Mouse (Mus musculus): ENCODE results near the gene Prlhr. TPM values are rescaled to one million over a fixed set of nuclear protein-coding genes. Genes with fewer than 3 reads are reported as not detected.

Prlhr gene
- polyA plus RNA-seq, 1 experiment from 2014 or later = not detected

DNA sequence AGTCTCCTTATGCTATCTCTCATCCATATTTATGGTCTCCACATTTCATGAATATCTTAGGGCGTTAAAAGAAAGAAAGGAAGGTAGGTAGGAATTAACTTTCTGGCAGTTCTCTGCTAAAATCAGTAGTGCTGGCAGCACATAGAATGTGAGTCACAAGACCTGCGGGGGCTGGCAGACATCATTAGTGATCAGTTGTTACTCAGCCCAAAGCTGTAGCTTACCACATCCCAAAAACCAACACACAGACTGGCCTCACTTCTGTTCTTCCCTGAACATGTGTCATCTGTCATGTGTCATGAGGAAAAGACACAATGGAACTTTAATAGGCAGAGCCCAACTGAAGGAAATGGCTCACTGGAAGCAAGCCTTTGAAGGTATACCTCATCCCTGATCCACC lies 9.0 kb downstream of the Prlhr start:
- no peaks in the 10 kb centered on the region for H3K27me3 ChIP-seq (ENCODE audit: control insufficient read depth, insufficient read depth, low read length)
- 78% methylated on average over 2 of the region's 2 CpGs for WGBS (ENCODE audit: insufficient replicate concordance)
- H3K4me3 ChIP-seq (ENCODE audit: low read depth, low read length) = no peak overlapping the region
- H3K4me1 ChIP-seq (ENCODE audit: control insufficient read depth, insufficient read depth, low read length) = no peaks in the 10 kb centered on the region
- no peaks in the 10 kb centered on the region for H3K36me3 ChIP-seq (ENCODE audit: control insufficient read depth, insufficient read depth, low read length)
- no peak overlapping the region for H3K4me2 ChIP-seq
- H3K9ac ChIP-seq (ENCODE audit: low read depth, low read length) = no peak overlapping the region
- H3K9me3 ChIP-seq (replicated peaks; ENCODE audit: control insufficient read depth, low read length) = no peaks in the 10 kb centered on the region
- H3K27ac ChIP-seq (ENCODE audit: low read depth, low read length) = no peak overlapping the region
- ATAC-seq (replicated peaks; ENCODE audit: insufficient number of reproducible peaks, low FRiP score, low TSS enrichment) = no peak

DNA sequence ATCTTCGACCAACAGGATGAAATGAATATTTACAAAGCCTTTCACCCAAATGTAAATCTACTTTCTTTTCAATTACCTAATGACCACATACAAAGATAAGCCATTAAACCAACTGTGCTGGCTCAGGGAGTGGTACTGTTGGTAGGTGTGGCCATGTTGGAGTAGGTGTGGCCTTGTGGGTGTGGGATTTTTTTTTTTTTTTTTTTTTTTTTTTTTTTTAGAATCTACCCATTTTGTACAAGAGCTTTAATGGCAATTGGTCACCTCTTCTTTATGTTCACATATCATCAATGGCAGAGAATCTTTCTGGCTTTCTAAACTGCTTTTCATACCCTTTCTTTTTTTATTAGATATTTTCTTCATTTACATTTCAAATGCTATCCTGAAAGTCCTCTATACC lies 12.3 kb downstream of the Prlhr start:
- WGBS (ENCODE audit: insufficient replicate concordance) = 86% methylated on average over 1 of the region's 1 CpGs
- no peak for ATAC-seq (replicated peaks; ENCODE audit: insufficient number of reproducible peaks, low FRiP score, low TSS enrichment)
- no peaks in the 10 kb centered on the region for H3K36me3 ChIP-seq (ENCODE audit: control insufficient read depth, insufficient read depth, low read length)

DNA sequence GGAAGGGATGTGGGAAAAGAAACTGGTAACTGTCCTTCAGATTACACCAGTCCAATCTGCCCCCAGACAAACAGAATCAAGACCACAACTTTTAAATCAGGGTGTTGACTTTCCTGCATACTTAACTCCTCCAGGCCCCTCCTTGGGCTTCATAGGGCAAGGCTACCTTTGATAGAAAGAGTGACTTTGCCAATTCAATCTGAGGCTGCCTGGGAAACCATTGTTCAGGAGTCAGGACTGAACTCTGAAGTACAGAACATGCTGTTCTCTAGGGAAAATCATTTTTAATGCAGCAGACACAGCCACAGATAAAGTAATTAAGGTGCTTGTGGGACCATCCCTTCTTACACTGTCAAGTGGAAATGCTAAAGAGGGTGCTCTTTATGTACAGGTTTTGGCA lies 27.6 kb downstream of the Prlhr start:
- H3K27me3 ChIP-seq (ENCODE audit: control insufficient read depth, insufficient read depth, low read length) = no peaks in the 10 kb centered on the region
- no peaks in the 10 kb centered on the region for H3K36me3 ChIP-seq (ENCODE audit: control insufficient read depth, insufficient read depth, low read length)
- H3K27ac ChIP-seq (ENCODE audit: low read depth, low read length) = no peak overlapping the region
- H3K4me3 ChIP-seq (ENCODE audit: low read depth, low read length) = no peak overlapping the region
- H3K9me3 ChIP-seq (replicated peaks; ENCODE audit: control insufficient read depth, low read length) = no peaks in the 10 kb centered on the region
- H3K4me2 ChIP-seq = no peak overlapping the region
- H3K4me1 ChIP-seq (ENCODE audit: control insufficient read depth, insufficient read depth, low read length) = no peaks in the 10 kb centered on the region
- H3K9ac ChIP-seq (ENCODE audit: low read depth, low read length) = no peak overlapping the region
- ATAC-seq (replicated peaks; ENCODE audit: insufficient number of reproducible peaks, low FRiP score, low TSS enrichment) = no peak

More for the DNA sequence above, 12.3 kb downstream of the Prlhr start:
- H3K4me3 ChIP-seq (ENCODE audit: low read depth, low read length) = no peak overlapping the region
- H3K27me3 ChIP-seq (ENCODE audit: control insufficient read depth, insufficient read depth, low read length) = no peaks in the 10 kb centered on the region
- no peaks in the 10 kb centered on the region for H3K4me1 ChIP-seq (ENCODE audit: control insufficient read depth, insufficient read depth, low read length)
- no peak overlapping the region for H3K9ac ChIP-seq (ENCODE audit: low read depth, low read length)
- no peak overlapping the region for H3K4me2 ChIP-seq
- H3K9me3 ChIP-seq (replicated peaks; ENCODE audit: control insufficient read depth, low read length) = no peaks in the 10 kb centered on the region
- H3K27ac ChIP-seq (ENCODE audit: low read depth, low read length) = no peak overlapping the region

DNA sequence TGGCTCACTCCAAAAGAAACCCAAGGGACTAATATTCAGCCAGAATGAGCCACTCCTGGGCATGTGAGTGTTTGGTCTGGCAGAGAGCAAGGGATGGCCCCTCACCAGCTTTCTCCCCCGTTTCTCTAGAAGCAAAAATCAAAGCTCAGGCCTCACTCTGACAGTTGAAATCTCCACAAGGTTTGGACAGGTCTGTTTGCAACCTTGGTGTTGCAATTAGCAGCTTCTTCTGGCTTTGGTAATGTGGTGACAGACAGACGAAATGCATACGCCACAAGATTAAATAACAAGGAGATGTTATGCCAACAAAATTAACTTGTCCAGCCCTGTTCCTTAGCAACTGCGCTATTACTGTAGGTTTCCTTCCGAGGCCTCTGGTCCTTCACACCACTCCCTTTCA lies 28.0 kb downstream of the Prlhr start:
- no peak overlapping the region for H3K27ac ChIP-seq (ENCODE audit: low read depth, low read length)
- H3K36me3 ChIP-seq (ENCODE audit: control insufficient read depth, insufficient read depth, low read length) = no peaks in the 10 kb centered on the region
- H3K27me3 ChIP-seq (ENCODE audit: control insufficient read depth, insufficient read depth, low read length) = no peaks in the 10 kb centered on the region
- H3K4me1 ChIP-seq (ENCODE audit: control insufficient read depth, insufficient read depth, low read length) = no peaks in the 10 kb centered on the region
- 45% methylated on average over 5 of the region's 5 CpGs for WGBS (ENCODE audit: insufficient replicate concordance)
- no peak overlapping the region for H3K9ac ChIP-seq (ENCODE audit: low read depth, low read length)
- no peak overlapping the region for H3K4me3 ChIP-seq (ENCODE audit: low read depth, low read length)
- no peaks in the 10 kb centered on the region for H3K9me3 ChIP-seq (replicated peaks; ENCODE audit: control insufficient read depth, low read length)
- no peak for ATAC-seq (replicated peaks; ENCODE audit: insufficient number of reproducible peaks, low FRiP score, low TSS enrichment)
- no peak overlapping the region for H3K4me2 ChIP-seq

DNA sequence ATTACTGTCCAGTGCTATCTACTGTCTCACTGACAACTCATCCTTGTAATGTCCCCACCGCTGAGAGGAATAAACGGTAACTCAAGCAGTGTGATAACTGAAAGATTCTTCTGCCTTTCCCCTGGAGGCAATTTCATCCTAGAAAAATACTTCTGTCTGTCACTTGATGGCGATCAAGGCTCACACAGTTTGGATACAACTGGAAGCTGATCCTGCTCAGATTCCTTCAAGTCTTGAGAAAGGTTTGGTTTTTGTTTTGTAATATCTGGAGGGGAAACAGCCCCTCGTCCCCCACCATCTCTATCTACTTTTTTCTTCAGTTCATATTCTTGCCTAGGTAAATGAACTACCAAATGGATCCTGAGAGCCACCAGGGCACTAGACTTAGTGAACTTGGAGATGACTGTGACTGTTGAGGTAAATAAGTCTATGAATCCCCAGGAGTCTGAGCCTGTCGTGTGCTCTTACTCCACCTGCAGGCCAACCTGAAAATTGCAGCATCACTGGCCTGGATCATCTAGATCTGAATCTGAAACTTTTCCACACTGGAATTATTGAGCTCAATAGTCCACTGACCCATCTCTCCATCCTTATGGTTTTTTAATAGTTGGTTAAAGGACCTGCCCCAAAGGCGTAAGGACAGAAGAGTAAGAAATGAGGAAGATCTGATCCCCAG lies 30.4 kb downstream of the Prlhr start:
- no peak overlapping the region for H3K4me2 ChIP-seq
- no peaks in the 10 kb centered on the region for H3K36me3 ChIP-seq (ENCODE audit: control insufficient read depth, insufficient read depth, low read length)
- H3K4me1 ChIP-seq (ENCODE audit: control insufficient read depth, insufficient read depth, low read length) = no peaks in the 10 kb centered on the region
- no peaks in the 10 kb centered on the region for H3K27me3 ChIP-seq (ENCODE audit: control insufficient read depth, insufficient read depth, low read length)
- H3K27ac ChIP-seq (ENCODE audit: low read depth, low read length) = no peak overlapping the region
- no peak for ATAC-seq (replicated peaks; ENCODE audit: insufficient number of reproducible peaks, low FRiP score, low TSS enrichment)
- no peak overlapping the region for H3K4me3 ChIP-seq (ENCODE audit: low read depth, low read length)
- no peaks in the 10 kb centered on the region for H3K9me3 ChIP-seq (replicated peaks; ENCODE audit: control insufficient read depth, low read length)
- H3K9ac ChIP-seq (ENCODE audit: low read depth, low read length) = no peak overlapping the region
- WGBS (ENCODE audit: insufficient replicate concordance) = 50% methylated on average over 6 of the region's 6 CpGs

DNA sequence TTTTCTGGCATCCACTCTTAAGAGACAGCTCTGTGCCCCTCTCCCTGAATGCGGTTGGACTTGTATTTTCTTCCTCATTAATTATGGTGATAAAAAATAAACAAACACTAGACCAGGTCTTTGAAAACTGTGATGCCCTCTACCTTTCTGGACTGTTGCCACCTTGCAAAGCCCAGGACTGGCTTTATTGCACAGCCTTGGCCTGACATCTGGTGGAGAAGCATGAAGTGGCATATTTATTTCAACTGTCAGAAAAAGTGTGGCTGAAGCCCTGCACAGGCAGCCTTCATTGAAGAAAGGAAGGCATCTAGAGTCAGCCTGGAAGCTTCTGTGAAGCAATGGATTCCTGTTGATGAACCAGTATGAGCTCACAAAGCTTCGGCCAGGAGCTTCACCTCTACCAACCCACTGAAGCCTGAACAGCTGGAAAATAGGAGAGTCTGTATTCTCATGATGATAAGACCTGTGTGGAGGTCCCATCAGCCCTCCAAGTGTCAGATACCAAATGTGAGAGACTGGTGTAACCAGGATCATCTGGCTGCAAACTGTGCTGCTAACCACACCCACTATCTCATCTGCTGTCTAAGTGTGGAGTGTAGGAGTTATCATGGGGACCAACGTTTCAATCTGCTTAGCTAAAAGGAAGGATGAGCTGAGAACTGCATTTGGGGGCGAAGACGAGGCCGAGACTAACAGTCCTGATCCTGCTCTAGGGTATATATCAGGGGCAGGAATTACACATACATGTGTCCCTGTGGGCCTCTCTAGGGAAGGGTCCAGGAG lies 35.6 kb downstream of the Prlhr start:
- Histone ChIP-seq H3K4me1 (ENCODE audit: control insufficient read depth, insufficient read depth, low read length) (no peaks in the 10 kb centered on the region), H3K9ac (ENCODE audit: low read depth, low read length) (no peak overlapping the region), H3K27ac (ENCODE audit: low read depth, low read length) (no peak overlapping the region), H3K9me3 (replicated peaks; ENCODE audit: control insufficient read depth, low read length) (no peaks in the 10 kb centered on the region), H3K4me3 (ENCODE audit: low read depth, low read length) (no peak overlapping the region), H3K4me2 (no peak overlapping the region), H3K36me3 (ENCODE audit: control insufficient read depth, insufficient read depth, low read length) (no peaks in the 10 kb centered on the region), H3K27me3 (ENCODE audit: control insufficient read depth, insufficient read depth, low read length) (no peaks in the 10 kb centered on the region)
- WGBS (ENCODE audit: insufficient replicate concordance) = 74% methylated on average over 6 of the region's 6 CpGs
- no peak for ATAC-seq (replicated peaks; ENCODE audit: insufficient number of reproducible peaks, low FRiP score, low TSS enrichment)

DNA sequence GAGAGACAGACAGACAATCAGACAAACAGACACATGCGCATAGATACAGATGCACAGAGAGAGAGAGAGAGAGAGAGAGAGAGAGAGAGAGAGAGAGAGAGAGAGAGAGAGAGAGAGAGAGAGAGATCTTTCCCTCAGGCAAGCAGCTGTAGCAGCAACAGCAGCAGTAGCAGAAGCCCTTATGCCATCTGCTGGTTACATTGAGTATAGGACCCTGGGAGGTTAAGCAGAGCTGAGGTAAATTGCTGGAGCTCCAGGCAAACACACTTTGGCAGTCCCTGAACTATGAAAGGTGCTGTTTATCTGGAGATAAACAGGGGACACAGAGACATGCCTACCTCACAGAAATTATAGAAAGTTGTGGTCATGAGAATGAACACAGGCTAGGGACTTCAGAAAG lies 50.5 kb downstream of the Prlhr start:
- WGBS (ENCODE audit: insufficient replicate concordance) = 40% methylated on average over 1 of the region's 1 CpGs

More for the DNA sequence above, 50.5 kb downstream of the Prlhr start:
- Histone ChIP-seq H3K9ac (ENCODE audit: low read depth, low read length) (no peak overlapping the region), H3K4me3 (ENCODE audit: low read depth, low read length) (no peak overlapping the region), H3K27me3 (ENCODE audit: control insufficient read depth, insufficient read depth, low read length) (no peaks in the 10 kb centered on the region), H3K36me3 (ENCODE audit: control insufficient read depth, insufficient read depth, low read length) (no peaks in the 10 kb centered on the region), H3K4me2 (no peak overlapping the region), H3K27ac (ENCODE audit: low read depth, low read length) (no peak overlapping the region), H3K9me3 (replicated peaks; ENCODE audit: control insufficient read depth, low read length) (no peaks in the 10 kb centered on the region), H3K4me1 (ENCODE audit: control insufficient read depth, insufficient read depth, low read length) (no peaks in the 10 kb centered on the region)
- ATAC-seq (replicated peaks; ENCODE audit: insufficient number of reproducible peaks, low FRiP score, low TSS enrichment) = no peak

Measured in heart, embryonic 11.5 days (tissue).